Mouse (Mus musculus): ENCODE data around the gene Dnajc11.

Gene Dnajc11

DNA sequence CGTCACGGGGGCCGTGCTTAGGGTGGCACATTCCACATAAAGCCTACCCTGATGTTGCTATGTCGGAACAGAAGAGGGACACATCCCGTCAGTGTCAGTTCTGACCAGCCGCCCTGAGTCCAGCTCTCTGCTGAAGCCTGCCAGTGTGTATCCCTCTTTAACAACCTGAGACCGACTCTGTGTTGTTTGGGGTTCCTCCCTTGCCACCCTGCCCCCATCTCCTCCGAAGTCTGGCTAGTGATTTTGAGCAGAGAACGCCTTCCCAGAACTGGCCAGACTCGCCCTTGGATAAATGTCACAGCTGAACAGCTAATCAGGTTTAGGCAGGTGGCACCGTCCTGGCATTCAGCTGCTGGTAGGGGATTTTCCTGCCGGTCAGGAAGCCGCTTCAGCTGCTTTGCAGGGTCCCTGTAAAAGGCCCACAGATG is 77.2 kb downstream of the Dnajc11 start:
- no peak for DNase-seq

DNA sequence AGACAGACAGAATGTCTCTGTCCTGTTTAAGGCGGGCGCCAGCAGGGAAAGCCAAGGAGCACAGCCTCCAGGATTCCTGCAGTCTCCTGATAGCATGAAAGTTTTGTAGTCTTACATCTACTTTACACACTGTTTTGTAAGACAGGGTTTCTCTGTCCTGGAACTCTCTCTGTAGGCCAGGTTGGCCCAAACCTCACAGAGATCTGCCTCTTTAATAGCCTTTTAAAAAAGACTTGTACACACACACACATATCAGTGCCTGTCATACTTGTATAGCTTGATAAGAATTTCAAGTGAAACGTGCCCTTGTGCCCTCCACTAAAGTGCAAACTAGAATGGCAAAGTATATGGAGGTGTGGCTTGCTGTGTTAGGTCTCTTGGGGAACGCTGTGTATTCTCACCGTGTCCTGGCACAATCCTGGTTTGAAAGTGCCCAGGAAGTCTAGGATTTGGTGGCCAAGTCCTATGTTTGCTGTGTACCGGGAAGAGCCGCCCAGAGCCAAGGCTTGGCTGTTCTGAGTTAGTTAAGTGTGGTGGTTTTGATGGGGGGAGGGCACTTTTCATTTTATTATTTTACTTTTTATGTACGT is 77.8 kb downstream of the Dnajc11 start:
- DNase-seq: no peak

DNA sequence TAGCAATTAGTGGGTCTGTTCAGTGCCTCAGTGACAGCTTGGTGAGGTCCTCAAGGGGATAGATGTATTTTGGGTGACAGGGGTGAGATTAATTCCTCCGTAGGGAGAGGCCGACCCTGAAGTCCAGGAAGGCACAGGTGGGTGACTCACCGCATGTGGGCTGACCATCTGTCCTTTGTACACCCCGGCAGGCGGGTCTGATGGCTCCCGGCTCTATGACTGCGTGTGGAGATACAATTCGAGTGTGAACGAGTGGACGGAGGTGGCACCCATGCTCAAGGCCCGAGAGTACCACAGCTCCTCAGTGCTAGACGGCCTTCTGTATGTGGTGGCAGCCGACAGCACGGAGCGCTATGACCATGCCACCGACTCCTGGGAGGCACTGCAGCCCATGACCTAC is 78.6 kb downstream of the Dnajc11 start:
- DNase-seq: no peak

DNA sequence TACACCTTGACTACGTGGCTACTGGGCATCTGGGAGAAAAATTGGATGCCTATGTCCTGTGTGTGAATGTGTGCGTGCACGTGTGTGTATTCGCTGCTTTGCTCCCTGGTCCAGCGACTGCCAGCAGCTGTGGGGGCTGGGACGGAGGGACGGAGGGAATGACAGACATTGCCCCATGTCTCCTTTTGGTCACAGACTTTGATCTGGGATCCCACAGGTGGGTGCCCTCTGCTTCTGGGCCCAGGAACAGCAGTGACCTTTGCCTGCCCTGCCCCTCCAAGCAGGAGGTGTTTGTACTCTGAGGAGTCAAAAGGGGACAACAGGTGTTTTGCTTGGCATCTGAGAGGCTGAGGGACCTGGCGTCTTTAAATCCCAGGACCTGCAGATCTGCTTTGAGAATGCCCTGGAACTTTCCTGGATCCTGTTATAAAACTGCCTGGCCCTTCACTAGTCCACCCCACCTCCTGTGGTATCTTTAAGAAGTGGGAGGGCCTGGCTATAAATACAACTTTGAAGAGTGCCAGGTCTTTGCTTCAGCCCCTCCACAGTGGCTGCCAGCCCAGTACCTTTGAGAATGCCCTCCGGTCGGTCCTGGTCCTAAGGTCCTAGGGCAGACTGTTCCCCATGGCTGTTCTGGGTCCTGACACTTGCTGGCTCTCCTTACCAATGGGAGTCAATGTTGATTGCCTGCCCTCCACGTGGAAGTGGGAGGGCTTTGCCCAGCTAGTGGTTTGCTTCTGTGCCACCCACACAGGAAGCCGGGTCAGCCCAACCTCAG is 79.7 kb downstream of the Dnajc11 start:
- no peak for DNase-seq

DNA sequence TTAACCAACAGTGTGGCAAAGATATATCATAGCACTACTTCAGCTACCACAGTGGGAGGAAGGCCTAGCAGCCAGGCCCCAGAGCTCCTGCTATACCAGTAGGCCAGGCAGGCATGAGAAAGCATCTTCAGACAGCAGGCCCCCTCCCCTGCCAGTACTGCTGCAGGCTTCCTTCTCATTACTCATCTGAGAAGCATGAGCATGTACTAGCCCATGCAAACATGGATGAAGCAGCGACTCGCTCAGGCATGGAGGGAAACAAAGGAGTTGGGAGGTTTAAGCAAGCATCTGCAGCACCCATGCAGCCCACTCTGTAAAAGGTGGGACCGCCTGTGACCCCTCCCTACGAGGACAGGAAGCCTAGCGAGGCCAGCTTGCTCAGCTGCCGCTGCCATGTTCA is 85.6 kb downstream of the Dnajc11 start:
- DNase-seq: no peak

DNA sequence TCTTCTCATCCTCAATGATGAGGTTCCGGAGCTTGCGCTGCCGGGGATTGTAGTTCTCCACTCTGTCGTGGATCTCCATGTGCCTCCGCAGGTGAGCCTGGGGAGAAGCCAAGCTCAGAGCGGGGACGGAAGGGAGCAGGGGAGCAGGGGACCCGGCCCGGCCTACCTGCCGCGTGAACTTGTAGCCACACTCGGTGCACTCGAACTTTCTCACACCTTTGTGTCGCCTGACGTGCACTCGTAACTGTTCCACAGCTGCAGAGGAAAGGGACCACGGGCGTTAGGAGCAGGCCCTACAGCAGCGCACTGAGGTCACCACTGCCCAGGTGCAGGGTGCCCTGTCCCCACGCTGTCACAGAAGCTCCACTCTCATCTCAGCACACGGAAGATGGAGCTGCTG is 86.5 kb downstream of the Dnajc11 start:
- DNase-seq: no peak

DNA sequence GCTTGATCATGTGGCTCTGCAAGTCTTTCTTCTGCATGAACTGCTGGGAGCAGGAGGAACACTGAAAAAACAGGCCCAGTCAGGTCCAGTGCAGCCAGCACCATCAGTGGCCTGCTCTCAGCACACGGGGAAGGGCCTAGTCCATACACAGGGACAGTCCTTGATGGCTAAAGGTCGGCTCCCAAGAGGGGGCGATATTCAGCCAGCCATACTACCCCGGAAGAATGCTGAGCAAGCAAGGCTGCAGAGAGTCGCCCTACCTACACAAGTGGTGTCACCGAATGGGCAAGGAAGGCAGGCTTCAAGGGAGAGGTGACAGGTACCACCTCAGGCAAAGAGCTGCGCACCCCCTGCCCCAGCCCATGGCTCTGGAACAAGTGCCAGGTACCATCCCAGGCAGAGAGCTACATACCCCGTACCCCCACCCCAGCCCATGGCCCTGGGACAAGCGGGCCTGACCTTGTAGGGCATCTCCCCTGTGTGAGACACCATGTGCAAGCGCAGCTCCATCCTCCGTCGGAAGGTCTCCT is 88.1 kb downstream of the Dnajc11 start:
- DNase-seq: no peak

DNA sequence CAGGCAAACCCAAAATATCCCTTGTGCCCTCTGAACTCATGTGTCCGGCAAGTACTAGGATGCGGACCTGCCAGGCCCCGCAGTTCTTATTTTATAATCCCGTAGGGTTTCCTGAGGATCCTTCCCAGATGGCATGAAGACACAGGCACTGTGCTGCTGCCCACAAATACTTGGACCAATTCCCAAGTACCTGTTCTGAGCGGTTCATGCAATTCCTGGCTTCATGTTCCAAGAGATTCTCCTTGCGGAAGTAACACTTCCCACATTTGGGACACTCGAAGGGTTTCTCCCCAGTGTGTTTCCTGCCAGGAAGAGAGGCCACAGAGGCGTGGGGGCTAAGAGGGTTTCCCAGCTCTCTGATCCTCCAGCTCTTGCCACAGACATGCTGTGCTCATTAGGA is 89.0 kb downstream of the Dnajc11 start:
- DNase-seq: no peak

DNA sequence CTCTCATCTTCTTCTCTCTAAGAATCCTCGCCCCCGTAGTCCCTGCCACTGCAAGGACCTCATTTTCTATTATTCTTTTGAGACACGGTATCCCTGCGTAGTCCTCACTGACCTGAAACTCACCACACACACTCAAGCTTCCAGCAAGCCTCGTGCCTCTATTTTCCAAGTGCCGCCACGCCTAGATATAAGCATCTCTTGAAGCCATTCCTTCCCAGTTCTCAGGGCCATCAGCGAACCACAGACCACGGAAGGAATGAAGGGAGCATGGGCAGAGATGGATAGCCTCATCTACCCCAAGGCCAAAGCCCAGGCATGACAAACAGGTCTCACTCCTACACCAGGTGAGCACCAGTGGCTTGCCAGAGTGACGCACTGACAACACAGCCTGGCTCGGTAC is 91.0 kb downstream of the Dnajc11 start:
- no peak for DNase-seq

DNA sequence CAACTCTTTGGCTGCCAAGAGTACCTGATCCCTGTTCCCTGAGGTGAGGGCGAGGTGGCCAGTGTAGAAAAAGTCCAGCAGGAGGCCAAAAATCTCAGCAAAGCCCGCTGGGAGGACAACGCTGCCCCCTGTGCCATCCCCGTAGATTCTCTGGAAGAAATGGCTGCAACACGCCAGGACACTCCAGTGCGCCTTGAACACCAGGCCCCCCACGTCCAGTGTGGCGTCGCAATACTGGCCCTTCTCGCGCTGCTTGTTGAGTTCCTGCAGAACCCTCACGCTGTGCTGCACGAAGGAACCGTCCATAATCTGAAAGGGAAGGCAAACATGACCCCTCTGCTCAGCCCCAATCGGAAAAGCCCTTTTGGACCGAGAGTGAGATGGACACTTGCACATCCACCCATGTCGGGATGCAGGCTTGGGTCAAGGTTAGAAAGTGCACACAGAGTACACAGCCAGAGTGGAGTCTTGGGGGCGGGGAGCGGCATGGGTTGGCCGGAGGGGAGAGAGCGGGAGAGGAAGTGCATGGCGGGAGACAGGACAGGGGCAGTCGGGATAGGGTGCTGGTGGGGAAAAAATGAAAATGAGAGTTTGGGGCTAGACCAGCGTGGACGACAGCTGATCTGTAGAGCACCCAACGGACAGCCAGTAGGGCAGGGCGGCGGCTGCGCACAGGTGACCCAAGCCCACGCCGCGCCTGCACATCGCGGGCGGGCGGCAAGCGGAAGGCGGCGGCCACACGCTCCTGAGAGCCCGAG is 93.4 kb downstream of the Dnajc11 start:
- DNase-seq: no peak

DNA sequence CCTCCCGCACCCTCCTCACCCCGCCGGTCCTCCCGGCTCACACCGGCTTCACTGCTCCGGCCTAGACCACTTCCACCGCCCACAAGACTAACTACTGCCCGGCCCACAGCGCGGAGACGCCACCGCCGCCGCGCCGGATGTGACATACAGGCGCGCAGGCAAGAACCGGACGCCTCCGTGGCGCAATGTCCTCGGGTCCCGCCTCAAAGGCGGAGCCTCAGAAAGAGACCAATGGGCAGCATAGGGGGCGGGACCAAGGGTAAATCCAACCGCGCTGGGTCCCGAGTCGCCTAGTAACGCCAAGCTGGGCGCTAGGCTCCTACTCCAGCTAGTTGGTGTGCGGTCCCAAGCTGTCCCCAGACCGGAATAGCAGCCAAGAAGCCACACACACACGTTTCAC is 94.0 kb downstream of the Dnajc11 start, which contains the start of gene Zbtb48:
Zbtb48 (minus strand) TSS at position 148 of the 400 bp plus-strand sequence.
- DNase-seq: peak; percentile 95

DNA sequence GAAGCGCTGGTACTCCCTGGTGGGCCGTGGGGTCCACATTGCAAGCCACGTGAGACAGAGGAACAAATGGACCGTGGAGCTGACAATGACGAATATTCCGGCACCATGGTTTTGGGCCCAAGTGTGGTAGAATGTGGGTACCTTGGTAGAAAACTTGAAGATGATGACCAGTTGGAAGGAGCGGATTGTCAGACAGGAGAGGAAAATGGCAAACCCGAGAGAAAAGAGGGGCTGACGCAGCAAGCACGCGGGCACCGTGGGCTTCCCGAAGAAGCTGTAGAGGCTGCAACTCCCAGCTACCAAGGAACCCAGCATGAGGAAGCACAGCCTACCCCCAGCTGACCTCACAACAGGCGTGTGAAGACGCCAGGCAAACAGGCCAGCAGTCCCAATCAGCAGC is 95.0 kb downstream of the Dnajc11 start:
- no peak for DNase-seq

DNA sequence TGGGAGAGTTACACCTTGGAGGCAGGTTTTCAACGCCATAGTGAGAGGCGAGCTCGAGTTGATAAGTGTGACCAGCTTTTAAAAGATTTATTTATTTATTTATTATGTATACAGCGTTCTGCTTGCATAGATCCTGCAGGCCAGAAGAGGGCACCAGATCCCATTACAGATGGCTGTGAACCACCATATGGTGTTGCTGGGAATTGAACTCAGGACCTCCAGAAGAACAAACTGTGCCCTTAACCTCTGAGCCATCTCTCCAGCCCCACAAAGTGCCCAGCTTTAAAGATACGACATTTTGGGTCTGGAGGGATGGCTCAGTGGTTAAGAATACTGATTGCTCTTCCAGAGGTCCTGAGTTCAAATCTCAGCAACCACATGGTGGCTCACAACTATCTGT is 95.6 kb downstream of the Dnajc11 start:
- DNase-seq: no peak

DNA sequence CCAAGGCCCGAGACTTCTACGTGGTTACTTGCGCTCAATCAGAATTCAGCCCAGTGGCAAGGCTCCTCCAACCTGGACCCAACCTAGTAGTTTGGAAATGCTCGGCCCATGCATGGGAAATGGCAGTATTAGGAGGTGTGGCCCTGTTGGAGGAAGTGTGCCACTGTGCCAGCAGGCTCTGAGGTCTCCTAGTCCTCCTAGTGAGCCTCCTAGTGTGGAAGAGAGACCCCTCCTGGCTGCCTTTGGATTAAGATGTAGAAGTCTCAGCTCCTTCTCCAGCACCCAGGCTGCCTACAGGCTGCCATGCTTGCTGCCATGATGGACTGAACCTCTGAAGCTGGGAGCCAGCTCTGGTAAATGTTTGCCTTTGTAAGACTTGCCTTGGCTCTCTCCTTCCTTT is 96.5 kb downstream of the Dnajc11 start:
- DNase-seq: no peak
